Mouse (Mus musculus) midbrain, postnatal 0 days (tissue): ENCODE data around the gene Tmem266. TPM values are rescaled to one million over a fixed set of nuclear protein-coding genes. Genes with fewer than 3 reads are reported as not detected.

Experiments
- ATAC-seq: fragments of 200-750 bp; cut with Nextera tagmentation; 2 replicates; pipeline ENCODE4 v1.8.0; 2017; ENCODE audit warnings: moderate number of reproducible peaks, mild to moderate bottlenecking, moderate TSS enrichment, moderate library complexity; ENCODE audit not compliant: low FRiP score
- DNase-seq: peaks from one replicate; pipeline ENCODE4 v3.0.0-alpha.2; 2015; ENCODE audit warnings: low spot score
- H3K27ac ChIP-seq: fragments of 300-500 bp; sonication (generic); 2 replicates; pipeline ENCODE4 v1.5.1; 2014; ENCODE audit warnings: low read depth, mild to moderate bottlenecking, low read length, mixed read lengths
- H3K27me3 ChIP-seq: fragments of 300-500 bp; sonication (generic); 2 replicates; pipeline ENCODE4 v1.6.1; 2014; ENCODE audit warnings: low read length, control low read depth, mixed read lengths; ENCODE audit not compliant: insufficient read depth
- H3K36me3 ChIP-seq: fragments of 300-500 bp; sonication (generic); 2 replicates; pipeline ENCODE4 v1.6.1; 2014; ENCODE audit warnings: low read length, control low read depth, mixed read lengths; ENCODE audit not compliant: insufficient read depth
- H3K4me1 ChIP-seq: fragments of 300-500 bp; sonication (generic); 2 replicates; pipeline ENCODE4 v1.6.1; 2014; ENCODE audit warnings: mild to moderate bottlenecking, control low read depth, antibody characterized with exemption, low read length, mixed read lengths; ENCODE audit not compliant: insufficient read depth
- H3K4me2 ChIP-seq: fragments of 300-500 bp; sonication (generic); 2 replicates; pipeline ENCODE4 v1.6.1; 2014; ENCODE audit warnings: low read depth, mild to moderate bottlenecking, low read length, mixed read lengths; ENCODE audit not compliant: poor library complexity, severe bottlenecking
- H3K4me3 ChIP-seq: fragments of 300-500 bp; sonication (generic); 2 replicates; pipeline ENCODE4 v1.5.1; 2014; ENCODE audit warnings: low read depth, mild to moderate bottlenecking, low read length, moderate library complexity
- H3K9ac ChIP-seq: fragments of 300-500 bp; sonication (generic); replicated peaks from 2 replicates; pipeline ENCODE4 v1.6.1; 2014; ENCODE audit warnings: mild to moderate bottlenecking, low read length, moderate library complexity, mixed read lengths; ENCODE audit not compliant: poor library complexity, severe bottlenecking
- H3K9me3 ChIP-seq: fragments of 300-500 bp; sonication (generic); 2 replicates; pipeline ENCODE4 v1.6.1; 2016; ENCODE audit warnings: low read length, control low read depth
- CTCF ChIP-seq: IDR thresholded peaks from 2 replicates; pipeline ENCODE4 v1.5.1; 2016; ENCODE audit warnings: antibody characterized with exemption, mild to moderate bottlenecking
- WGBS: fragments of 180-500 bp; shearing (Covaris S2); extraction: QIAGEN DNeasy Blood & Tissue Kit; methylation state at CpG from one replicate; pipeline ENCODE4 v1.1.7; 2014; 5-methylcytosine and 5-hydroxymethylcytosine counted together
- polyA plus RNA-seq: library from polyadenylated mRNA; unstranded; fragments of >200 nt; fragmentation: Nextera tagmentation; extraction: Ambion mirVana; gene quantifications from 2 replicates; pipeline ENCODE4 v1.2.1, GENCODE M21; 2015
- total RNA-seq: library from RNA; depleted of rRNA; stranded (reverse); fragments of >200 nt; gene quantifications from 2 replicates; pipeline ENCODE4 v1.2.3, GENCODE M21; 2014

Gene Tmem266
- total and polyA plus RNA-seq, 2 experiments from 2014 or later: 7.3 to 12.5 TPM

DNA sequence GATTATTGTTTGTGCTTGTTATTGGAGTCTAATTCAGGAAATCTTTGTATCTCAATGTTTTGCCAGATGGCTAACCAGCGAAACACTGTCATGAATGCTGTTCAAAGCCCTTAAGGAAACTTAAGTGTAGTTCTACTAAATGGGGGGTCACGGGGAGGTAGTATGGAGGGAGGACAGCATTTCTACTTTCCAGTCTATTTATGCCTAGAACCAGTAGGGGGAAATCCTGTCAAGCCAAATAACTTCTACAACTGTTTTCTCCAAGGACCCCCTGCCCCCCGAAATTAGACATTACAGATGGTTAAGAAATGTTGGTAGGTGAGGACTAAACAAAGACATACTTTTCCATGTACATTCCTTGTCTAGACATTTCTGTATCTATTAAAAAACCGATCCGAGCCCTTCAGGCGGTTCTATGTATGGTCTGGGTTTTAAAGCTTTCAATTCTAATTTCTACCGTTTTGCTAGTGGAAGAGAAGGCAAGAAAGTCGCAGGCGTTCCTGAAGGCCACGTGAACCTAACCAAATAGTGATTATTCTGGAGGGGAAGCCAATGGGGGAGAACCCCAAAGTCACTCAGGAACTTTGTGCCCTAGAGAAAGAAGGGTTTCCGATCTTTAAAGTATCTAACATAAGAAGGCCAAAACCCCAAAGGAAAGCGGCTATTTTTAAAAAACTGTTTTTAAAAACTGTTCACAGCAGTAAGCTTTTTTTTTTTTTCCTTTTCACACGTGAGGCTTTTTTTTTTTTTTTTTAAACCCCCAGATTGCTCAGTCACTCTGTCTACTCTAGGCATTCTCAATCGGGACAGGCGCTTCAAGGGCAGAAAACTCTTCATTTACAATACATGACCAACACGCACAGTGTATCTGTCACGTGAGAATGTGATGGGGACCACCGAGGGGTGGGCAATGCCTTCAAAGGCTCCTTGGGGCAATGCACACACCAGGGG lies 874 bp upstream of the Tmem266 start:
- peak; percentile 50 for TF ChIP-seq CTCF
- Histone ChIP-seq H3K36me3 (no peaks in the 10 kb centered on the region), H3K4me1 (no peaks in the 10 kb centered on the region; the same call in 1 of the 2 replicates), H3K27me3 (0 out of 2 replicates have a peak, but pooled peaks cover 6% of the 10 kb centered on the region), H3K9me3 (no peaks in the 10 kb centered on the region), H3K4me3 (peak overlapping the region; percentile 78), H3K4me2 (peak overlapping the region; percentile 74), H3K27ac (peak overlapping the region; percentile 84), H3K9ac (peak overlapping the region; percentile 82)
- DNase-seq: peak; percentile 26
- WGBS: 10% methylated on average over 18 of the region's 18 CpGs
- no peak for ATAC-seq

- ATAC-seq (peak; percentile 52; the same call in 1 of the 2 replicates), DNase-seq (peak; percentile 28)
- WGBS: under 1% methylated on average over 13 of the region's 13 CpGs
- Histone ChIP-seq H3K4me3 (peak overlapping the region; percentile 78), H3K4me1 (peaks cover 2% of the 10 kb centered on the region; the same call in 1 of the 2 replicates), H3K9me3 (no peaks in the 10 kb centered on the region), H3K27me3 (0 out of 2 replicates have a peak, but pooled peaks cover 6% of the 10 kb centered on the region), H3K36me3 (no peaks in the 10 kb centered on the region), H3K9ac (peak overlapping the region; percentile 82), H3K4me2 (peak overlapping the region; percentile 74), H3K27ac (peak overlapping the region; percentile 62; the same call in 1 of the 2 replicates)
- TF ChIP-seq CTCF: peak; percentile 44
Observed at GRCm38 (mm10) chr9:55327234-55327615, 512 bp downstream of the Tmem266 start.

- Histone ChIP-seq H3K9me3 (no peaks in the 10 kb centered on the region), H3K4me2 (peak overlapping the region; percentile 74), H3K27ac (no peak overlapping the region), H3K36me3 (no peaks in the 10 kb centered on the region), H3K4me3 (peak overlapping the region; percentile 78), H3K27me3 (0 out of 2 replicates have a peak, but pooled peaks cover 6% of the 10 kb centered on the region), H3K4me1 (peaks cover 10% of the 10 kb centered on the region), H3K9ac (peak overlapping the region; percentile 36; the same call in 1 of the 2 replicates)
- DNase-seq: no peak
- WGBS: 26% methylated on average over 14 of the region's 14 CpGs
- ATAC-seq: no peak
- TF ChIP-seq CTCF: no peak
Observed at GRCm38 (mm10) chr9:55328151-55328918, 1.6 kb downstream of the Tmem266 start.

DNA sequence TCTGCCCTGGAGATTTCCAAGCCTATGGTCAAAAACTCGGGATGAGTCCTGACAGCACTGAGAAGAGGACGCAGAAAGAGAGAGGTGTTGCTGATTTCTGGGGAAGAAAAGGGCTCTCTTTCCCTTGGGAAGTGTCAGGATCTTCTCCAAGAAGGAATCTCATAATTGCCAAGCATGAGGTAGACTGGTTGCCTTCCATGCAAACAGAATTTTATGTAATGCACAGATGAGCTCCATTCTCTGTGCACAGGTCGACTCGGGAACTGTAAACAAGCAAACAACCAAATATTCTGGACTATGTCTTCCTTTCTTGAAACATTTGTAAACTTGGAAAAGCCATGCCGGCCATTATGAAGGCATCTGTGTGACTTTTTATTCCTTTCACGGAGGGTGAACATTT lies 2.7 kb downstream of the Tmem266 start:
- WGBS: 78% methylated on average over 6 of the region's 6 CpGs
- no peak overlapping the region for H3K4me2 ChIP-seq
- H3K9me3 ChIP-seq: no peaks in the 10 kb centered on the region
- H3K36me3 ChIP-seq: no peaks in the 10 kb centered on the region
- H3K4me1 ChIP-seq: peaks cover 10% of the 10 kb centered on the region
- H3K27ac ChIP-seq: no peak overlapping the region
- no peak for TF ChIP-seq CTCF
- no peak overlapping the region for H3K9ac ChIP-seq
- H3K4me3 ChIP-seq: no peak overlapping the region
- no peak for DNase-seq
- no peak for ATAC-seq
- 0 out of 2 replicates have a peak, but pooled peaks cover under 1% of the 10 kb centered on the region for H3K27me3 ChIP-seq

GRCm38 (mm10) chr9:55332476-55332875 lies 5.8 kb downstream of the Tmem266 start:
- Histone ChIP-seq H3K9me3 (no peaks in the 10 kb centered on the region), H3K4me3 (no peak overlapping the region), H3K4me2 (no peak overlapping the region), H3K4me1 (peaks cover 10% of the 10 kb centered on the region), H3K27ac (no peak overlapping the region), H3K27me3 (no peaks in the 10 kb centered on the region), H3K9ac (no peak overlapping the region), H3K36me3 (no peaks in the 10 kb centered on the region)
- DNase-seq: no peak
- no peak for ATAC-seq
- TF ChIP-seq CTCF: no peak
- WGBS: 45% methylated on average over 5 of the region's 5 CpGs
